Mouse (Mus musculus) E14TG2a.4 (cell line): Measurements from ENCODE around the gene Nap1l1.

ENCODE experiments used
- CTCF ChIP-seq: conservative IDR thresholded peaks from 2 replicates; pipeline ENCODE4 v1.5.1; 2014; ENCODE audit warnings: low read length
- NANOG ChIP-seq: IDR thresholded peaks from 2 replicates; pipeline ENCODE4 v1.6.1; 2014; ENCODE audit warnings: borderline replicate concordance, low read length, mixed read lengths

DNA sequence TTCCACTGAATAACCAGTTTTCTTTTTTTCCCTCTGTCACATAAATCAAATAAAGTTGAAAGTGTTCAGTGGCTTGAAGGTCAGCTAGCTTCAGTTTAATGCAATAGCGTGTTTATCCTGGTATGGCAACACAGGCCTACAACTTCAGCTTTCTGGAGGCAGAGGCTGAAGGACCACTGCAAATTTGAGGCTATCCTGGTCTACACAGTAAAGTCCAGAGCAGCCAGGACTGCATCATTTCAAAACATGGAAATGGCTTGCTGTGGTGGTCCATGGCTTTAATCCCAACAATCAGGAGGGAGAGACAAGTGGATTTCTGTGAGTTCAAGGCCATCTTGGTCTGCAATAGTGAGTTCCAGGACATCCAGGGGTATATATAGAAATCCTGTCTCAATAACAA, 46.5 kb upstream of the Nap1l1 start:
- TF ChIP-seq NANOG (no peak), CTCF (no peak)
